Mouse (Mus musculus) MEL (cell line): Measurements from ENCODE around the gene Unc5b.

ENCODE experiments used
- CTCF ChIP-seq, 3 experiments: IDR thresholded peaks in 2 of 3; conservative IDR thresholded peaks in 1 of 3; 2 replicates each; pipeline ENCODE4 v1.5.1; 2011 to 2012; ENCODE audit warnings: low read length in 3 of 3, low read depth in 2 of 3, mild to moderate bottlenecking in 2 of 3, improper control_type of control experiment in 1 of 3, inconsistent platforms in 1 of 3, mixed read lengths in 1 of 3, moderate library complexity in 1 of 3; ENCODE audit not compliant: control insufficient read depth in 1 of 3, insufficient read depth in 1 of 3, poor library complexity in 1 of 3, severe bottlenecking in 1 of 3
- ELF1 ChIP-seq: IDR thresholded peaks from 2 replicates; pipeline ENCODE4 v1.6.1; 2014; ENCODE audit warnings: low read depth, mild to moderate bottlenecking, inconsistent platforms, low read length, improper control_type of control experiment, moderate library complexity
- EP300 ChIP-seq, 2 experiments: IDR thresholded peaks; 2 replicates each; pipeline ENCODE4 v1.6.1; 2011; ENCODE audit warnings: improper control_type of control experiment in 2 of 2, low read length in 2 of 2, low read depth in 1 of 2, mild to moderate bottlenecking in 1 of 2
- GATA1 ChIP-seq: IDR thresholded peaks from 2 replicates; pipeline ENCODE4 v1.6.1; 2011; ENCODE audit warnings: low read depth, low read length, improper control_type of control experiment
- JUND ChIP-seq: IDR thresholded peaks from 2 replicates; pipeline ENCODE4 v1.6.1; 2011; ENCODE audit warnings: low read depth, mild to moderate bottlenecking, improper control_type of control experiment, low read length
- KAT2A ChIP-seq: conservative IDR thresholded peaks from 2 replicates; pipeline ENCODE4 v1.6.1; 2012; ENCODE audit warnings: low read depth, low read length, improper control_type of control experiment, inconsistent platforms
- MYC ChIP-seq: IDR thresholded peaks from 2 replicates; pipeline ENCODE4 v1.6.1; 2011; ENCODE audit warnings: low read depth, mild to moderate bottlenecking, low read length, improper control_type of control experiment, moderate library complexity
- POLR2A ChIP-seq, 2 experiments: IDR thresholded peaks; 2 replicates each; pipeline ENCODE4 v1.6.1; 2011 to 2012; ENCODE audit warnings: low read length in 2 of 2, mild to moderate bottlenecking in 2 of 2, control low read depth in 1 of 2, improper control_type of control experiment in 1 of 2, low read depth in 1 of 2, moderate library complexity in 1 of 2; ENCODE audit not compliant: control insufficient read depth in 1 of 2, insufficient read depth in 1 of 2, poor library complexity in 1 of 2
- TBP ChIP-seq: IDR thresholded peaks from 2 replicates; pipeline ENCODE4 v1.8.0; 2011; ENCODE audit warnings: low read depth, low read length, improper control_type of control experiment
- USF1 ChIP-seq: IDR thresholded peaks from 2 replicates; pipeline ENCODE4 v1.6.1; 2014; ENCODE audit warnings: low read depth, mild to moderate bottlenecking, inconsistent platforms, low read length, improper control_type of control experiment, moderate library complexity
- USF2 ChIP-seq, 2 experiments: IDR thresholded peaks; 2 replicates each; pipeline ENCODE4 v1.6.1; 2011 to 2012; ENCODE audit warnings: improper control_type of control experiment in 2 of 2, low read length in 2 of 2, borderline replicate concordance in 1 of 2, inconsistent platforms in 1 of 2, low read depth in 1 of 2, mild to moderate bottlenecking in 1 of 2; ENCODE audit not compliant: insufficient read depth in 1 of 2
- ZKSCAN1 ChIP-seq: IDR thresholded peaks from 2 replicates; pipeline ENCODE4 v1.6.1; 2012; ENCODE audit warnings: low read depth, mild to moderate bottlenecking, inconsistent platforms, low read length, improper control_type of control experiment, moderate library complexity

DNA sequence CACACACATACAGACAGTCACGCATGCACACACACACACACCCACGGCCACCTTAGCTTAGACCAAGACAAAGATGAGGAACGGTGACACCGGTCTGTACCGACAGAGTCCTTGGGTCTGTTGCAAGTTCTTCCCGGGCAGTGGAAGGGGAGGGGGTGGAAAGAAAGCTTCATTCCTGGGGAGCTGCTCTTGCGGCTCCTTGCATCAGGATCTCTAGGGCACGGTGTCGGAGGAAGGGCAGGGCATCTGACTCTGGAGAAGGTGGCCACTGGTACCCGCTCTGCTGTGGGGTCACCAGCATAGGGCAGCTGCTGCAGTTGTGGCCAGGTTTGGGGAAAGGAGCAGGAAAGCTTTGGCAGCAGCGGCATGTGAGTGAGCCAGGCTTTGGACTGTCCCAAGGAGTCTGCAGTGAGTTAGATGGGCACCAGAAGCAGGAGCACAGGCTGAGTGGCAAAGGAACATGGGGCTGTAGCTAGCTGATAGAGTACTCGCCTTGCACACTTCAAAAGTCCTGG lies 29.4 kb downstream of the Unc5b start:
- TF ChIP-seq ZKSCAN1, result no peak
- TF ChIP-seq GATA1, result no peak
- TF ChIP-seq CTCF (IDR thresholded peaks at IDR 0.05 in 2 of 3, conservative IDR thresholded peaks at IDR 0.05 in 1 of 3; ENCODE audit: control insufficient read depth in 1 of 3, insufficient read depth in 1 of 3, low read depth in 2 of 3, low read length in 3 of 3, poor library complexity in 1 of 3, severe bottlenecking in 1 of 3), result no peak
- TF ChIP-seq POLR2A (IDR thresholded peaks at IDR 0.05; ENCODE audit: control insufficient read depth in 1 of 2, insufficient read depth in 1 of 2, low read depth in 1 of 2, low read length in 2 of 2, poor library complexity in 1 of 2), result no peak
- no peak for TF ChIP-seq USF1
- no peak for TF ChIP-seq KAT2A
- TF ChIP-seq USF2 (IDR thresholded peaks at IDR 0.05; ENCODE audit: borderline replicate concordance in 1 of 2, insufficient read depth in 1 of 2, low read depth in 1 of 2, low read length in 2 of 2), result no peak
- TF ChIP-seq TBP, result no peak
- no peak for TF ChIP-seq EP300 (IDR thresholded peaks at IDR 0.05; ENCODE audit: low read depth in 1 of 2, low read length in 2 of 2)
- TF ChIP-seq JUND, result no peak
- TF ChIP-seq MYC, result no peak
- no peak for TF ChIP-seq ELF1
